Mouse (Mus musculus) intestine, embryonic 15.5 days (tissue): ENCODE data around the gene Accsl. TPM values are rescaled to one million over a fixed set of nuclear protein-coding genes. Genes with fewer than 3 reads are reported as not detected.

Experiments used
- ATAC-seq: fragments of 200-750 bp; cut with Nextera tagmentation; 2 replicates; pipeline ENCODE4 v1.8.0; 2017; ENCODE audit warnings: moderate TSS enrichment, moderate library complexity
- H3K27ac ChIP-seq: fragments of 300-500 bp; sonication (generic); 2 replicates; pipeline ENCODE4 v1.5.1; 2015; ENCODE audit warnings: mild to moderate bottlenecking, inconsistent platforms
- H3K27me3 ChIP-seq: fragments of 300-500 bp; sonication (generic); replicated peaks from 2 replicates; pipeline ENCODE4 v1.6.1; 2015; ENCODE audit warnings: inconsistent platforms
- H3K36me3 ChIP-seq: fragments of 300-500 bp; sonication (generic); 2 replicates; pipeline ENCODE4 v1.6.1; 2015; ENCODE audit warnings: inconsistent platforms
- H3K4me1 ChIP-seq: fragments of 300-500 bp; sonication (generic); replicated peaks from 2 replicates; pipeline ENCODE4 v1.6.1; 2015; ENCODE audit warnings: inconsistent platforms
- H3K4me2 ChIP-seq: fragments of 300-500 bp; sonication (generic); replicated peaks from 2 replicates; pipeline ENCODE4 v1.6.1; 2015; ENCODE audit warnings: mild to moderate bottlenecking, inconsistent platforms
- H3K4me3 ChIP-seq: fragments of 300-500 bp; sonication (generic); replicated peaks from 2 replicates; pipeline ENCODE4 v1.5.1; 2015; ENCODE audit warnings: inconsistent platforms
- H3K9ac ChIP-seq: fragments of 300-500 bp; sonication (generic); 2 replicates; pipeline ENCODE4 v1.6.1; 2015; ENCODE audit warnings: inconsistent platforms
- H3K9me3 ChIP-seq: fragments of 300-500 bp; sonication (generic); 2 replicates; pipeline ENCODE4 v1.6.1; 2016; ENCODE audit warnings: inconsistent platforms
- WGBS: fragments of 180-500 bp; shearing (Covaris S2); methylation state at CpG from one replicate; pipeline ENCODE4 v1.1.7; 2015; 5-methylcytosine and 5-hydroxymethylcytosine counted together
- polyA plus RNA-seq: library from polyadenylated mRNA; unstranded; fragments of >200 nt; fragmentation: Nextera tagmentation; extraction: Ambion mirVana; gene quantifications from 2 replicates; pipeline ENCODE4 v1.2.1, GENCODE M21; 2015

The Accsl gene
- polyA plus RNA-seq, 1 experiment from 2014 or later: not detected

- H3K36me3 ChIP-seq: peaks cover 14% of the 10 kb centered on the region
- H3K4me1 ChIP-seq: no peaks in the 10 kb centered on the region
- H3K9me3 ChIP-seq: no peaks in the 10 kb centered on the region
- no peaks in the 10 kb centered on the region for H3K27me3 ChIP-seq
- H3K4me3 ChIP-seq: no peak overlapping the region
- no peak overlapping the region for H3K4me2 ChIP-seq
- H3K9ac ChIP-seq: no peak overlapping the region
- ATAC-seq: no peak
- WGBS: 68% methylated on average over 13 of the region's 13 CpGs
- H3K27ac ChIP-seq: no peak overlapping the region
Measured at GRCm38 (mm10) chr2:93836232-93836785, 32.6 kb downstream of the Accsl start.

DNA sequence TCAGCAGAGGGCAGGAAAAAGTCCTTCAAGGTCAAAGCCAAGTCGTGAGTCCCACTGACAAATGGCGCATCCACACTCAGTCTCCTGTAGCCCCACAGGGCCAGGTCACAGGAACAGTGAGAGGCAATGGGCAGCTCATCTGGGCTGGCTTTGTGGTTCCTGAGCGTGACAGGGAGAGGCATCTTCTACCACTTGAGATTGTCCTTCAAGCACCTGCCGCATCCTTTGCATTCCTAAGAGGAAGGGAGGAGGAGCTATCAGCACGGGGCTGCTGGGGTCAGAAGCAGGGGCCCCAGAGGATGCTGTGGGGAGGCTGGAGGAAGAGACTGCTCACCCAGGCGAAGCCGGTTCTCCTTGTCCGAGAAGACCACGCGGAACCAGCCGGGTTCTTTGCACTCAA lies 33.4 kb downstream of the Accsl start:
- ATAC-seq: no peak
- no peak overlapping the region for H3K9ac ChIP-seq
- H3K4me2 ChIP-seq: no peak overlapping the region
- 75% methylated on average over 11 of the region's 11 CpGs for whole genome bisulfite sequencing
- H3K27me3 ChIP-seq: no peaks in the 10 kb centered on the region
- no peaks in the 10 kb centered on the region for H3K4me1 ChIP-seq
- peaks cover 8% of the 10 kb centered on the region; the same call in 1 of the 2 replicates for H3K36me3 ChIP-seq
- no peak overlapping the region for H3K4me3 ChIP-seq
- no peaks in the 10 kb centered on the region for H3K9me3 ChIP-seq
- no peak overlapping the region for H3K27ac ChIP-seq

DNA sequence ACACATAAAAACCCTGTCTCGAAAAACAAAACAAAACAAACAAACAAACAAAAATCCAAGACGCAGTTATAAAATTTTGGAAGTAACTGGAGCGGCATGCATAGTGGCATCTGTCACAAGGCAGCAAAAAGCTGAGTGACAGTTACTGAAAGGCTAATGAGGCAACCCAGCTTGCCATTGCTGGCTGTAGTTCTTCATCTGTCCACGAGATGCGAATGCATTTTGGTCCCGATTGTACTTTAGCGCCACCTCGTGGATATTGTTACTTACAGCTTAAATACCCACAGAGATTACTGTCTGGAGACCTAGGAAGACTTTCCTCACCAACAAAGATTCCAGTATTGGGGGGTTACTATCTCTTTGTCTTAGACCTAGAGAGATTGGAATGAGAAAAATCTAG lies 45.4 kb downstream of the Accsl start:
- no peak for ATAC-seq
- WGBS: 20% methylated on average over 8 of the region's 8 CpGs

DNA sequence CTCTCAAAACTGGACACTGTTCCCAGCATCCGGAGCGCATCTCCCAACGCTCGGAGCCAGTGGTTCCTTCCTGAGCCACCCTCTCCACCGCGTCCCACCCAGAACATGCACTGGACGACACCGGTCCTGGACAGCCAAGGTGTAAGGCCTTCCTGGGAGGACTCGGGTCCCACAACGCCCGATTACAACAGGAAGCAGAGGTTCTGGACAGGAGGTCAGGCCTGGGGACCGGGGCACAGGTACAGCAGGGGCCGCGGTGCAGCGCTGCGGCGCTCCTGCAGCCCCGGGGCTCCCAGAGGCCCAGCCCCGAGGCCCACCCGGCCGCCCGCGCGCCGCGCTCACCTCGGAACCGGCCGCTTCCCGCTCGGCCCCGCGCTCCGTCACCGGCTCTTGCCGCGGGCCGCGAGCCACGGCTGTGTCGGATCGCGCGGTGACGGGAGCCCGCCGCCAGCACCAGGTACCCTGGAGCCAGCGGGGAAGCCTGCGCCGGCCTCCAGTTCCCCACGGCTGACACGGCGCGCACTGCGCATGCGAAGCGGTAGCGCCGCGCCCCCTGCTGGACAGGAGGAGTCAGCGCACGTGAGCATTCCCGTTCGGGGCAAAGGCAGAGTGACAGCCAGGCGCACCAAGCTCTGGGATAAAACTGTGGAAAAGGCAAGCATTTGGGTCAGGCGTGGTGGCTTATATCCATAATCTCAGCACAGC lies 46.8 kb downstream of the Accsl start, which contains the start of gene Ext2:
Gene Ext2, minus strand, starts transcription at position 524 of the 705 bp plus-strand sequence.
- no peaks in the 10 kb centered on the region for H3K27me3 ChIP-seq
- H3K36me3 ChIP-seq: no peaks in the 10 kb centered on the region
- H3K27ac ChIP-seq: no peak within 1 kb of the TSS
- peak within 1 kb of the TSS; percentile 76 for H3K4me2 ChIP-seq
- 0 out of 2 replicates have a peak, but pooled peaks cover 6% of the 10 kb centered on the region for H3K4me1 ChIP-seq
- H3K9ac ChIP-seq: peak within 1 kb of the TSS; percentile 97
- H3K9me3 ChIP-seq: no peaks in the 10 kb centered on the region
- WGBS: 1% methylated on average over 66 of the region's 66 CpGs
- peak within 1 kb of the TSS; percentile 93 for H3K4me3 ChIP-seq
- peak; percentile 95 for ATAC-seq

More for the DNA sequence above, 45.4 kb downstream of the Accsl start:
- H3K4me1 ChIP-seq: 0 out of 2 replicates have a peak, but pooled peaks cover 6% of the 10 kb centered on the region
- no peak overlapping the region for H3K4me3 ChIP-seq
- H3K27me3 ChIP-seq: no peaks in the 10 kb centered on the region
- H3K9ac ChIP-seq: no peak overlapping the region
- no peak overlapping the region for H3K27ac ChIP-seq
- H3K4me2 ChIP-seq: no peak overlapping the region
- no peaks in the 10 kb centered on the region for H3K36me3 ChIP-seq
- H3K9me3 ChIP-seq: no peaks in the 10 kb centered on the region

DNA sequence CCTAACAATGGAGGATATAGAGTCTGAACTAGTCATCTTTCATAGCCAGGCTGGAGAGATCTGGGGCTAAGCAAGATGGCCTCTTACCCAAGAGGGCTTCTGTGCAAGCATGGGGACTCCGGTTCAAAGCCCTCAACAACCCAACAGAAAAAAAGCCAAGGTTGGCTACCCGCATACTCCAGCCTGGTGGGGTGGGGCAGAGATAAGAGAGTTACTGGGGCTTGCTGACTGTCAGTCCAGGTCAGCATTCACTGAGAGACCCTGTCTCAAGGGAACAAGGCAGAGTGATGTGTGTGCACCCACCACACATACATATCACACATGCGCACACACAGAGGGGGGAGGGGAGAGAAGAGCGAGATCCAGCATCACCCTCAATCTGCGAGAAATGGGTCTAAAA lies 51.2 kb downstream of the Accsl start:
- Histone ChIP-seq H3K27me3 (no peaks in the 10 kb centered on the region), H3K27ac (no peak overlapping the region), H3K4me1 (0 out of 2 replicates have a peak, but pooled peaks cover 6% of the 10 kb centered on the region), H3K9ac (no peak overlapping the region), H3K36me3 (peaks cover 4% of the 10 kb centered on the region; the same call in 1 of the 2 replicates), H3K4me2 (no peak overlapping the region), H3K9me3 (no peaks in the 10 kb centered on the region), H3K4me3 (no peak overlapping the region)
- no peak for ATAC-seq
- 88% methylated on average over 5 of the region's 5 CpGs for WGBS

GRCm38 (mm10) chr2:93813343-93813742 lies 55.6 kb downstream of the Accsl start:
- Histone ChIP-seq H3K9me3 (no peaks in the 10 kb centered on the region), H3K36me3 (peaks cover 15% of the 10 kb centered on the region; the same call in 1 of the 2 replicates), H3K9ac (no peak overlapping the region), H3K27me3 (no peaks in the 10 kb centered on the region), H3K4me2 (no peak overlapping the region), H3K27ac (no peak overlapping the region), H3K4me1 (no peaks in the 10 kb centered on the region), H3K4me3 (no peak overlapping the region)
- no peak for ATAC-seq
- WGBS: 92% methylated on average over 22 of the region's 22 CpGs

GRCm38 (mm10) chr2:93811812-93812211 lies 57.1 kb downstream of the Accsl start:
- no peaks in the 10 kb centered on the region for H3K4me1 ChIP-seq
- 39% methylated on average over 4 of the region's 4 CpGs for WGBS
- no peak overlapping the region for H3K27ac ChIP-seq
- no peak overlapping the region for H3K4me2 ChIP-seq
- ATAC-seq: no peak
- H3K9me3 ChIP-seq: no peaks in the 10 kb centered on the region
- no peaks in the 10 kb centered on the region for H3K27me3 ChIP-seq
- H3K4me3 ChIP-seq: no peak overlapping the region
- no peak overlapping the region for H3K9ac ChIP-seq
- H3K36me3 ChIP-seq: peaks cover 15% of the 10 kb centered on the region; the same call in 1 of the 2 replicates

- Histone ChIP-seq H3K27me3 (no peaks in the 10 kb centered on the region), H3K4me1 (no peaks in the 10 kb centered on the region), H3K36me3 (peaks cover 19% of the 10 kb centered on the region), H3K9ac (no peak overlapping the region), H3K9me3 (no peaks in the 10 kb centered on the region), H3K4me3 (no peak overlapping the region), H3K4me2 (no peak overlapping the region), H3K27ac (no peak overlapping the region)
- WGBS: 11% methylated on average over 2 of the region's 2 CpGs
- ATAC-seq: 0 out of 2 replicates have a peak, but pooled peaks have one; percentile 43
Measured at GRCm38 (mm10) chr2:93809931-93810330, 59.0 kb downstream of the Accsl start.

- ATAC-seq: no peak
- no peak overlapping the region for H3K4me3 ChIP-seq
- no peaks in the 10 kb centered on the region for H3K27me3 ChIP-seq
- H3K27ac ChIP-seq: no peak overlapping the region
- H3K9me3 ChIP-seq: no peaks in the 10 kb centered on the region
- 87% methylated on average over 5 of the region's 5 CpGs for WGBS
- peaks cover 21% of the 10 kb centered on the region for H3K36me3 ChIP-seq
- H3K4me1 ChIP-seq: no peaks in the 10 kb centered on the region
- H3K4me2 ChIP-seq: no peak overlapping the region
- no peak overlapping the region for H3K9ac ChIP-seq
Measured at GRCm38 (mm10) chr2:93808071-93808470, 60.9 kb downstream of the Accsl start.

GRCm38 (mm10) chr2:93807440-93807839 lies 61.5 kb downstream of the Accsl start:
- no peak overlapping the region for H3K4me2 ChIP-seq
- peaks cover 20% of the 10 kb centered on the region for H3K36me3 ChIP-seq
- no peaks in the 10 kb centered on the region for H3K27me3 ChIP-seq
- WGBS: 75% methylated on average over 8 of the region's 8 CpGs
- H3K9me3 ChIP-seq: no peaks in the 10 kb centered on the region
- no peak overlapping the region for H3K27ac ChIP-seq
- no peak overlapping the region for H3K9ac ChIP-seq
- H3K4me1 ChIP-seq: no peaks in the 10 kb centered on the region
- no peak for ATAC-seq
- no peak overlapping the region for H3K4me3 ChIP-seq

GRCm38 (mm10) chr2:93806487-93807201 lies 62.3 kb downstream of the Accsl start:
- no peaks in the 10 kb centered on the region for H3K9me3 ChIP-seq
- ATAC-seq: no peak

GRCm38 (mm10) chr2:93805523-93805922 lies 63.4 kb downstream of the Accsl start:
- ATAC-seq: no peak
- Histone ChIP-seq H3K4me3 (no peak overlapping the region), H3K9me3 (no peaks in the 10 kb centered on the region), H3K27ac (no peak overlapping the region), H3K9ac (no peak overlapping the region), H3K27me3 (no peaks in the 10 kb centered on the region), H3K36me3 (peaks cover 16% of the 10 kb centered on the region), H3K4me2 (no peak overlapping the region), H3K4me1 (no peaks in the 10 kb centered on the region)
- WGBS: 76% methylated on average over 4 of the region's 4 CpGs

More at GRCm38 (mm10) chr2:93806487-93807201, 62.3 kb downstream of the Accsl start:
- Histone ChIP-seq H3K27ac (no peak overlapping the region), H3K4me3 (no peak overlapping the region), H3K27me3 (no peaks in the 10 kb centered on the region), H3K36me3 (peaks cover 20% of the 10 kb centered on the region), H3K4me2 (no peak overlapping the region), H3K9ac (no peak overlapping the region), H3K4me1 (no peaks in the 10 kb centered on the region)
- WGBS: 91% methylated on average over 6 of the region's 6 CpGs
